Mouse (Mus musculus) 3T3-L1 (cell line): ENCODE measurements around the gene Leng8.
"Not testable (repeated sequence)": the region's sequence is repeated elsewhere in the genome, so short reads cannot be mapped to it uniquely, and the experiment has no call there.

Experiments used
- DNase-seq: peaks from one replicate; pipeline ENCODE4 v3.0.0-alpha.2; 2015; ENCODE audit warnings: low read depth, low spot score

Gene Leng8

GRCm38 (mm10) chr7:4146241-4147180 lies 9.7 kb downstream of the Leng8 start:
- no peak for DNase-seq

GRCm38 (mm10) chr7:4147371-4147770 lies 10.5 kb downstream of the Leng8 start:
- no peak for DNase-seq

GRCm38 (mm10) chr7:4147836-4148235 lies 11.0 kb downstream of the Leng8 start:
- peak; percentile 23 for DNase-seq

- DNase-seq: peak; percentile 61
Observed at GRCm38 (mm10) chr7:4148341-4149208, 11.7 kb downstream of the Leng8 start.

GRCm38 (mm10) chr7:4149209-4150054 lies 12.6 kb downstream of the Leng8 start:
- peak; percentile 91 for DNase-seq

GRCm38 (mm10) chr7:4150059-4150541 lies 13.3 kb downstream of the Leng8 start, which contains the start of gene Leng9:
Gene Leng9 (minus strand): TSS chr7:4150374.
- no peak for DNase-seq

GRCm38 (mm10) chr7:4150811-4151221 lies 14.0 kb downstream of the Leng8 start:
- DNase-seq: no peak

GRCm38 (mm10) chr7:4151241-4151640 lies 14.4 kb downstream of the Leng8 start:
- no peak for DNase-seq

- DNase-seq: no peak
Observed at GRCm38 (mm10) chr7:4154356-4154755, 17.5 kb downstream of the Leng8 start.

- DNase-seq: no peak
Observed at GRCm38 (mm10) chr7:4154976-4155375, 18.1 kb downstream of the Leng8 start.

- DNase-seq: not testable (repeated sequence)
Observed at GRCm38 (mm10) chr7:4161596-4161995, 24.8 kb downstream of the Leng8 start.

- DNase-seq: peak; percentile 67
Observed at GRCm38 (mm10) chr7:4163571-4164072, 26.8 kb downstream of the Leng8 start.

- peak; percentile 70 for DNase-seq
Observed at GRCm38 (mm10) chr7:4164090-4164910, 27.5 kb downstream of the Leng8 start, which contains the start of gene Cdc42ep5. Gene Cdc42ep5 (minus strand): TSS chr7:4164860.

GRCm38 (mm10) chr7:4165286-4165685 lies 28.4 kb downstream of the Leng8 start:
- DNase-seq: no peak

- DNase-seq: no peak
Observed at GRCm38 (mm10) chr7:4167098-4167497, 30.3 kb downstream of the Leng8 start.

- no peak for DNase-seq
Observed at GRCm38 (mm10) chr7:4170193-4170938, 33.5 kb downstream of the Leng8 start.

- DNase-seq: peak; percentile 77
Observed at GRCm38 (mm10) chr7:4178438-4178837, 41.6 kb downstream of the Leng8 start.
